Mouse (Mus musculus) heart, embryonic 16.5 days (tissue): Measurements from ENCODE around the gene Taf8. TPM values are rescaled to one million over a fixed set of nuclear protein-coding genes. Genes with fewer than 3 reads are reported as not detected.

Source experiments
- ATAC-seq: fragments of 200-750 bp; cut with Nextera tagmentation; replicated peaks from 2 replicates; pipeline ENCODE4 v1.8.0; 2017; ENCODE audit warnings: moderate number of reproducible peaks; ENCODE audit not compliant: insufficient read depth, low FRiP score; ENCODE audit errors: extremely low read depth
- H3K27ac ChIP-seq: fragments of 300-500 bp; sonication (generic); 2 replicates; pipeline ENCODE4 v1.5.1; 2014; ENCODE audit warnings: mild to moderate bottlenecking, low read length, control low read depth, moderate library complexity
- H3K27me3 ChIP-seq: fragments of 300-500 bp; sonication (generic); 2 replicates; pipeline ENCODE4 v1.6.1; 2014; ENCODE audit warnings: low read length, mixed read lengths; ENCODE audit not compliant: control insufficient read depth, insufficient read depth
- H3K36me3 ChIP-seq: fragments of 300-500 bp; sonication (generic); 2 replicates; pipeline ENCODE4 v1.6.1; 2014; ENCODE audit not compliant: control insufficient read depth, insufficient read depth
- H3K4me1 ChIP-seq: fragments of 300-500 bp; sonication (generic); 2 replicates; pipeline ENCODE4 v1.6.1; 2014; ENCODE audit warnings: low read length, mixed read lengths; ENCODE audit not compliant: control insufficient read depth, insufficient read depth
- H3K4me2 ChIP-seq: fragments of 300-500 bp; sonication (generic); 2 replicates; pipeline ENCODE4 v1.6.1; 2014; ENCODE audit warnings: low read depth, mild to moderate bottlenecking, control low read depth, low read length
- H3K4me3 ChIP-seq: fragments of 300-500 bp; sonication (generic); 2 replicates; pipeline ENCODE4 v1.5.1; 2014; ENCODE audit warnings: mild to moderate bottlenecking, control low read depth, low read length
- H3K9ac ChIP-seq: fragments of 300-500 bp; sonication (generic); 2 replicates; pipeline ENCODE4 v1.6.1; 2014; ENCODE audit warnings: low read length, control low read depth
- H3K9me3 ChIP-seq: fragments of 300-500 bp; sonication (generic); replicated peaks from 2 replicates; pipeline ENCODE4 v1.6.1; 2016; ENCODE audit warnings: low read length; ENCODE audit not compliant: control insufficient read depth
- WGBS: fragments of 180-500 bp; shearing (Covaris S2); extraction: QIAGEN DNeasy Blood & Tissue Kit; methylation state at CpG from one replicate; pipeline ENCODE4 v1.1.7; 2014; 5-methylcytosine and 5-hydroxymethylcytosine counted together
- polyA plus RNA-seq: library from polyadenylated mRNA; unstranded; fragments of >200 nt; fragmentation: Nextera tagmentation; extraction: Ambion mirVana; gene quantifications from 2 replicates; pipeline ENCODE4 v1.2.1, GENCODE M21; 2015

Gene Taf8
- polyA plus RNA-seq, 1 experiment from 2014 or later = 20.3 TPM

GRCm38 (mm10) chr17:47469642-47470041, 32.5 kb downstream of the Taf8 start:
- 89% methylated on average over 4 of the region's 4 CpGs for WGBS
- Histone ChIP-seq H3K4me3 (no peak overlapping the region), H3K36me3 (no peaks in the 10 kb centered on the region), H3K4me2 (no peak overlapping the region), H3K27ac (no peak overlapping the region), H3K27me3 (peaks cover 7% of the 10 kb centered on the region; the same call in 1 of the 2 replicates), H3K9ac (no peak overlapping the region), H3K9me3 (no peaks in the 10 kb centered on the region), H3K4me1 (peaks cover 5% of the 10 kb centered on the region)
- no peak for ATAC-seq

GRCm38 (mm10) chr17:47468466-47468865, 33.6 kb downstream of the Taf8 start:
- Histone ChIP-seq H3K4me1 (peaks cover 5% of the 10 kb centered on the region), H3K4me3 (peak overlapping the region; percentile 36), H3K27me3 (peaks cover 7% of the 10 kb centered on the region; the same call in 1 of the 2 replicates), H3K4me2 (peak overlapping the region; percentile 55), H3K9ac (peak overlapping the region; percentile 54), H3K36me3 (no peaks in the 10 kb centered on the region), H3K27ac (no peak overlapping the region), H3K9me3 (no peaks in the 10 kb centered on the region)
- 16% methylated on average over 34 of the region's 34 CpGs for WGBS
- no peak for ATAC-seq

- no peak overlapping the region for H3K27ac ChIP-seq
- H3K36me3 ChIP-seq = no peaks in the 10 kb centered on the region
- WGBS = 30% methylated on average over 13 of the region's 14 CpGs
- ATAC-seq = no peak
- peaks cover 7% of the 10 kb centered on the region; the same call in 1 of the 2 replicates for H3K27me3 ChIP-seq
- H3K9me3 ChIP-seq = no peaks in the 10 kb centered on the region
- peaks cover 7% of the 10 kb centered on the region for H3K4me1 ChIP-seq
- H3K4me2 ChIP-seq = peak overlapping the region; percentile 55
- peak overlapping the region; percentile 36 for H3K4me3 ChIP-seq
- peak overlapping the region; percentile 54 for H3K9ac ChIP-seq
Observed at GRCm38 (mm10) chr17:47468063-47468462, 34.0 kb downstream of the Taf8 start.

GRCm38 (mm10) chr17:47467659-47468058, 34.4 kb downstream of the Taf8 start:
- no peak overlapping the region for H3K4me2 ChIP-seq
- WGBS = 74% methylated on average over 11 of the region's 11 CpGs
- no peak overlapping the region for H3K4me3 ChIP-seq
- H3K9me3 ChIP-seq = no peaks in the 10 kb centered on the region
- no peak overlapping the region for H3K27ac ChIP-seq
- no peaks in the 10 kb centered on the region for H3K36me3 ChIP-seq
- H3K4me1 ChIP-seq = peaks cover 10% of the 10 kb centered on the region
- ATAC-seq = no peak
- H3K27me3 ChIP-seq = peaks cover 7% of the 10 kb centered on the region; the same call in 1 of the 2 replicates
- H3K9ac ChIP-seq = no peak overlapping the region

- no peak for ATAC-seq
- no peak overlapping the region for H3K4me3 ChIP-seq
- no peak overlapping the region for H3K9ac ChIP-seq
- H3K9me3 ChIP-seq = no peaks in the 10 kb centered on the region
- H3K36me3 ChIP-seq = no peaks in the 10 kb centered on the region
- 44% methylated on average over 9 of the region's 9 CpGs for WGBS
- H3K27me3 ChIP-seq = peaks cover 7% of the 10 kb centered on the region; the same call in 1 of the 2 replicates
- no peak overlapping the region for H3K4me2 ChIP-seq
- H3K4me1 ChIP-seq = peaks cover 15% of the 10 kb centered on the region
- no peak overlapping the region for H3K27ac ChIP-seq
Observed at GRCm38 (mm10) chr17:47466284-47466683, 35.8 kb downstream of the Taf8 start.

- peaks cover 7% of the 10 kb centered on the region; the same call in 1 of the 2 replicates for H3K27me3 ChIP-seq
Observed at GRCm38 (mm10) chr17:47465016-47465415, 37.1 kb downstream of the Taf8 start.

GRCm38 (mm10) chr17:47464248-47464965, 37.7 kb downstream of the Taf8 start:
- WGBS = 55% methylated on average over 12 of the region's 12 CpGs
- Histone ChIP-seq H3K9ac (no peak overlapping the region), H3K27ac (no peak overlapping the region)

More at GRCm38 (mm10) chr17:47465016-47465415, 37.1 kb downstream of the Taf8 start:
- no peak for ATAC-seq
- Histone ChIP-seq H3K4me3 (no peak overlapping the region), H3K9ac (no peak overlapping the region), H3K36me3 (no peaks in the 10 kb centered on the region), H3K4me2 (no peak overlapping the region), H3K9me3 (no peaks in the 10 kb centered on the region), H3K27ac (no peak overlapping the region), H3K4me1 (peaks cover 15% of the 10 kb centered on the region)
- WGBS = 78% methylated on average over 11 of the region's 11 CpGs

GRCm38 (mm10) chr17:47462728-47463388, 39.2 kb downstream of the Taf8 start:
- peaks cover 23% of the 10 kb centered on the region for H3K4me1 ChIP-seq
- no peak overlapping the region for H3K4me2 ChIP-seq
- no peak overlapping the region for H3K4me3 ChIP-seq
- 0 out of 2 replicates have a peak overlapping the region, but pooled peaks have one; percentile 35 for H3K9ac ChIP-seq
- H3K27me3 ChIP-seq = peaks cover 3% of the 10 kb centered on the region; the same call in 1 of the 2 replicates
- H3K27ac ChIP-seq = peak overlapping the region; percentile 30
- H3K9me3 ChIP-seq = no peaks in the 10 kb centered on the region
- ATAC-seq = no peak
- no peaks in the 10 kb centered on the region for H3K36me3 ChIP-seq
- WGBS = 41% methylated on average over 9 of the region's 9 CpGs

More at GRCm38 (mm10) chr17:47464248-47464965, 37.7 kb downstream of the Taf8 start:
- Histone ChIP-seq H3K4me1 (peaks cover 18% of the 10 kb centered on the region), H3K36me3 (no peaks in the 10 kb centered on the region), H3K27me3 (peaks cover 7% of the 10 kb centered on the region; the same call in 1 of the 2 replicates), H3K4me2 (no peak overlapping the region), H3K4me3 (no peak overlapping the region), H3K9me3 (no peaks in the 10 kb centered on the region)
- no peak for ATAC-seq

GRCm38 (mm10) chr17:47462209-47462608, 39.9 kb downstream of the Taf8 start:
- H3K4me3 ChIP-seq = no peak overlapping the region
- H3K27me3 ChIP-seq = no peaks in the 10 kb centered on the region
- H3K9me3 ChIP-seq = no peaks in the 10 kb centered on the region
- H3K9ac ChIP-seq = 0 out of 2 replicates have a peak overlapping the region, but pooled peaks have one; percentile 35
- peak overlapping the region; percentile 9; the same call in 1 of the 2 replicates for H3K4me2 ChIP-seq
- WGBS = 52% methylated on average over 7 of the region's 7 CpGs
- ATAC-seq = no peak
- peaks cover 23% of the 10 kb centered on the region for H3K4me1 ChIP-seq
- peak overlapping the region; percentile 41 for H3K27ac ChIP-seq
- no peaks in the 10 kb centered on the region for H3K36me3 ChIP-seq
